Mouse (Mus musculus): ENCODE data around the gene Fubp1. TPM values are rescaled to one million over a fixed set of nuclear protein-coding genes. Genes with fewer than 3 reads are reported as not detected.

The Fubp1 gene
- 253 TPM for polyA plus RNA-seq (2017; shearing (Covaris generic))

GRCm38 (mm10) chr3:152209967-152210634 is at the start of gene Fubp1, which contains the start of gene Dnajb4:
Fubp1 (plus strand) TSS chr3:152210422.
Dnajb4 (minus strand) TSS chr3:152210302.

GRCm38 (mm10) chr3:152166099-152166423 is 44.2 kb upstream of the Fubp1 start, which contains the start of gene Gipc2:
Gipc2 (minus strand) TSS chr3:152166230.

GRCm38 (mm10) chr3:152266036-152266421 is 55.8 kb downstream of the Fubp1 start, which contains the start of gene Nexn:
Nexn (minus strand) TSS chr3:152266350.

Other genes with a start within 250 kb of the Fubp1 start
- not detected for gene Gipc2, start 44.2 kb upstream of the Fubp1 start, polyA plus RNA-seq (2017; shearing (Covaris generic))
- 12.1 TPM for gene Dnajb4, start 120 bp upstream of the Fubp1 start, polyA plus RNA-seq (2017; shearing (Covaris generic))
- gene Nexn, start 55.9 kb downstream of the Fubp1 start, polyA plus RNA-seq (2017; shearing (Covaris generic)) = 0.65 TPM
- gene Miga1, start 130.0 kb downstream of the Fubp1 start, polyA plus RNA-seq (2017; shearing (Covaris generic)) = 15.2 TPM
- 73.5 TPM for gene Usp33, start 136.1 kb downstream of the Fubp1 start, polyA plus RNA-seq (2017; shearing (Covaris generic))
- 38.6 TPM for gene Zzz3, start 185.1 kb downstream of the Fubp1 start, polyA plus RNA-seq (2017; shearing (Covaris generic))

Measured in inflammation-experienced regulatory T-cells, adult 16 weeks (primary cell).